ENCODE assay signal across 14 mouse cellular contexts in the genomic region with DNA sequence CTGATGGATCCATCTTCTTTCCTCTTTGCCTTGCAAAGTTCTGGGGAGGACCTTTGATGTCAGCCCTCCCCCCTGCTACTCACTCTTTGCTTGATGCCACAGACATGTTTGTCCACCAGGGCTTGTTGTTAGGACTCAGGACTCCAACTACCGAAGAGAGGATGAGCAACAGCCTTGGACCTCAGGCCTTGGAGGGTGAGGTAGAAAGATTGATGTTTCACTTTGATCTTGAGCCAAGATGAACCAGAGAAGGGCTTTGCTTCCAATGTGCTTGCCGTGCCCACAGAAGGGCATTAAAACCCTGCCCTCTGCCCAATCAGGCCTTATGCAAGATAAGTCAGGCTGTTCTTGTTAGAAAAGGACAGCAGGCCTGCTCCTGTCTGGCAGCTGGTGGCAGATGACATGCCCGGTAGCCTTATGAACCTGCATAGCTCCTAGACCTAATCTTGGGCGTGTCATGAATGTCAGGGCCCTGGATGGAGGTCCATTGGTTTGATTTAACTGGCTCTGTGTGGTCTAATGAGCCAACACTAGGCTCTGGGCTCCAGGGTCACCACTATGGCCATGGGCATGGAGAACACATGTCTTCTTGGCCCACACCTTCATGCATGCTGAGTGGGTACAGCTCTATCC.
DNase-seq lines count a peak whose midpoint lies in the region; ATAC-seq lines count a peak whose summit lies in the region.
"Had no signal": no experiment of that assay in that cellular context is flagged by ENCODE, and none has a peak within 500 bp of the region (broad histone marks: within the 10 kb centered on the region; RNA-seq: fewer than 3 reads in every experiment).

No protein-coding gene starts in this region.

- DNase-seq in cerebellum, postnatal 10 days, result peak; percentile 45 to 53
- DNase-seq in cerebellum, postnatal 25 days, result no peak
- DNase-seq in adipocyte (ENCODE audit: low spot score), result peak; percentile 35
- DNase-seq in layer of hippocampus, postnatal 36 days, result no peak
- DNase-seq: cerebellum, adult 18-20 months; kidney, adult 8-10 months; lung, adult 2 months had no signal

- H3K9ac ChIP-seq in heart, embryonic 15.5 days, result no peak overlapping the region
- no peak overlapping the region for H3K9ac ChIP-seq in heart, embryonic 12.5 days
- no peak overlapping the region for H3K9ac ChIP-seq in forebrain, embryonic 13.5 days
- no peak overlapping the region for H3K9ac ChIP-seq in kidney, embryonic 15.5 days
- H3K9ac ChIP-seq: limb, embryonic 13.5 days; midbrain, embryonic 12.5 days had no signal

- H3K36me3 ChIP-seq in heart, embryonic 15.5 days, result no peaks in the 10 kb centered on the region
- no peaks in the 10 kb centered on the region for H3K36me3 ChIP-seq in heart, embryonic 12.5 days
- no peaks in the 10 kb centered on the region for H3K36me3 ChIP-seq in forebrain, embryonic 13.5 days (ENCODE audit: poor library complexity, severe bottlenecking)
- no peaks in the 10 kb centered on the region for H3K36me3 ChIP-seq in kidney, embryonic 15.5 days
- H3K36me3 ChIP-seq: limb, embryonic 13.5 days; midbrain, embryonic 12.5 days had no signal

- peak overlapping the region; percentile 86 for H3K27ac ChIP-seq in heart, embryonic 15.5 days
- H3K27ac ChIP-seq in heart, embryonic 12.5 days (ENCODE audit: poor library complexity, severe bottlenecking), result no peak overlapping the region
- H3K27ac ChIP-seq in forebrain, embryonic 13.5 days, result peak overlapping the region; percentile 58
- no peak overlapping the region for H3K27ac ChIP-seq in kidney, embryonic 15.5 days
- H3K27ac ChIP-seq: macrophage had no signal

- H3K4me3 ChIP-seq in heart, embryonic 15.5 days, result no peak overlapping the region
- no peak overlapping the region for H3K4me3 ChIP-seq in heart, embryonic 12.5 days
- no peak overlapping the region for H3K4me3 ChIP-seq in forebrain, embryonic 13.5 days
- no peak overlapping the region for H3K4me3 ChIP-seq in kidney, embryonic 15.5 days (replicated peaks)
- H3K4me3 ChIP-seq: limb, embryonic 13.5 days; midbrain, embryonic 12.5 days had no signal

- H3K9me3 ChIP-seq in heart, embryonic 15.5 days (replicated peaks), result no peaks in the 10 kb centered on the region
- H3K9me3 ChIP-seq in heart, embryonic 12.5 days (replicated peaks), result no peaks in the 10 kb centered on the region
- H3K9me3 ChIP-seq in forebrain, embryonic 13.5 days (replicated peaks), result no peaks in the 10 kb centered on the region
- no peaks in the 10 kb centered on the region for H3K9me3 ChIP-seq in kidney, embryonic 15.5 days (replicated peaks)
- H3K9me3 ChIP-seq: limb, embryonic 13.5 days; midbrain, embryonic 12.5 days had no signal

- H3K4me1 ChIP-seq in heart, embryonic 15.5 days (replicated peaks), result peaks cover 51% of the 10 kb centered on the region
- peaks cover 48% of the 10 kb centered on the region for H3K4me1 ChIP-seq in heart, embryonic 12.5 days (replicated peaks)
- H3K4me1 ChIP-seq in forebrain, embryonic 13.5 days, result peaks cover 39% of the 10 kb centered on the region
- H3K4me1 ChIP-seq in kidney, embryonic 15.5 days, result peaks cover 46% of the 10 kb centered on the region

- ATAC-seq in heart, embryonic 15.5 days (replicated peaks; ENCODE audit: insufficient number of reproducible peaks, insufficient read depth, low FRiP score, low read depth), result no peak
- ATAC-seq in heart, embryonic 12.5 days (ENCODE audit: insufficient number of reproducible peaks, low FRiP score), result no peak
- ATAC-seq in forebrain, embryonic 13.5 days, result no peak
- ATAC-seq in kidney, embryonic 15.5 days (replicated peaks; ENCODE audit: low FRiP score), result no peak

- H3K4me2 ChIP-seq in heart, embryonic 15.5 days, result no peak overlapping the region
- no peak overlapping the region for H3K4me2 ChIP-seq in heart, embryonic 12.5 days
- H3K4me2 ChIP-seq in forebrain, embryonic 13.5 days, result no peak overlapping the region
- H3K4me2 ChIP-seq in kidney, embryonic 15.5 days, result no peak overlapping the region
- H3K4me2 ChIP-seq: midbrain, embryonic 12.5 days had no signal

- whole genome bisulfite sequencing in heart, embryonic 15.5 days, result 82% methylated on average over 4 of the region's 4 CpGs
- WGBS in heart, embryonic 12.5 days, result 91% methylated on average over 4 of the region's 4 CpGs
- WGBS in forebrain, embryonic 13.5 days, result 91% methylated on average over 4 of the region's 4 CpGs
- 87% methylated on average over 4 of the region's 4 CpGs for WGBS in kidney, embryonic 15.5 days

- no peaks in the 10 kb centered on the region for H3K27me3 ChIP-seq in heart, embryonic 15.5 days
- H3K27me3 ChIP-seq in heart, embryonic 12.5 days (replicated peaks), result no peaks in the 10 kb centered on the region
- no peaks in the 10 kb centered on the region for H3K27me3 ChIP-seq in forebrain, embryonic 13.5 days
- H3K27me3 ChIP-seq in kidney, embryonic 15.5 days, result no peaks in the 10 kb centered on the region

Comparison
In these comparisons a context has a peak if more than half of its experiments do, and no peak if none do; other contexts are left out.
1. DNase-seq: peak in cerebellum, postnatal 10 days (2 of 2) and adipocyte (single experiment); none in cerebellum, postnatal 25 days (0 of 2) and layer of hippocampus, postnatal 36 days (0 of 2).
2. H3K27ac ChIP-seq: peak in heart, embryonic 15.5 days (single experiment) and forebrain, embryonic 13.5 days (single experiment); none in heart, embryonic 12.5 days (single experiment) and kidney, embryonic 15.5 days (single experiment).